Mouse (Mus musculus) midbrain, embryonic 14.5 days (tissue): ENCODE measurements around the gene Rapgef5. TPM values are rescaled to one million over a fixed set of nuclear protein-coding genes. Genes with fewer than 3 reads are reported as not detected.

ENCODE experiments used
- ATAC-seq: fragments of 200-750 bp; cut with Nextera tagmentation; 2 replicates; pipeline ENCODE4 v1.8.0; 2017; ENCODE audit warnings: moderate number of reproducible peaks, moderate library complexity; ENCODE audit not compliant: low FRiP score, low TSS enrichment
- DNase-seq: peaks from one replicate; pipeline ENCODE4 v3.0.0-alpha.2; 2015
- H3K27ac ChIP-seq: fragments of 300-500 bp; sonication (generic); replicated peaks from 2 replicates; pipeline ENCODE4 v1.5.1; 2014; ENCODE audit warnings: mild to moderate bottlenecking, low read depth, low read length, moderate library complexity
- H3K27me3 ChIP-seq: fragments of 300-500 bp; sonication (generic); 2 replicates; pipeline ENCODE4 v1.6.1; 2014; ENCODE audit warnings: low read length, control low read depth, mixed read lengths; ENCODE audit not compliant: control insufficient read depth, insufficient read depth
- H3K36me3 ChIP-seq: fragments of 300-500 bp; sonication (generic); 2 replicates; pipeline ENCODE4 v1.6.1; 2014; ENCODE audit warnings: low read length, control low read depth; ENCODE audit not compliant: control insufficient read depth, insufficient read depth
- H3K4me1 ChIP-seq: fragments of 300-500 bp; sonication (generic); 2 replicates; pipeline ENCODE4 v1.6.1; 2014; ENCODE audit warnings: mild to moderate bottlenecking, antibody characterized with exemption, low read length, control low read depth; ENCODE audit not compliant: control insufficient read depth, insufficient read depth
- H3K4me2 ChIP-seq: fragments of 300-500 bp; sonication (generic); 2 replicates; pipeline ENCODE4 v1.6.1; 2014; ENCODE audit warnings: mild to moderate bottlenecking, low read length, moderate library complexity
- H3K4me3 ChIP-seq: fragments of 300-500 bp; sonication (generic); replicated peaks from 2 replicates; pipeline ENCODE4 v1.5.1; 2014; ENCODE audit warnings: low read depth, low read length
- H3K9ac ChIP-seq: fragments of 300-500 bp; sonication (generic); replicated peaks from 2 replicates; pipeline ENCODE4 v1.6.1; 2014; ENCODE audit warnings: mild to moderate bottlenecking, low read length, moderate library complexity
- H3K9me3 ChIP-seq: fragments of 300-500 bp; sonication (generic); 2 replicates; pipeline ENCODE4 v1.6.1; 2016; ENCODE audit warnings: low read length, control low read depth, mixed read lengths; ENCODE audit not compliant: control insufficient read depth
- WGBS: fragments of 180-500 bp; shearing (Covaris S2); extraction: QIAGEN DNeasy Blood & Tissue Kit; methylation state at CpG from one replicate; pipeline ENCODE4 v1.1.7; 2014; 5-methylcytosine and 5-hydroxymethylcytosine counted together
- polyA plus RNA-seq: library from polyadenylated mRNA; unstranded; fragments of >200 nt; fragmentation: Nextera tagmentation; extraction: Ambion mirVana; gene quantifications from 2 replicates; pipeline ENCODE4 v1.2.1, GENCODE M21; 2014

Gene Rapgef5
- polyA plus RNA-seq, 1 experiment from 2014 or later: 50.8 TPM

- H3K4me2 ChIP-seq: no peak overlapping the region
- no peak overlapping the region for H3K9ac ChIP-seq
- no peak overlapping the region for H3K27ac ChIP-seq
- no peaks in the 10 kb centered on the region for H3K36me3 ChIP-seq
- ATAC-seq: no peak
- 87% methylated on average over 3 of the region's 3 CpGs for WGBS
- 0 out of 2 replicates have a peak, but pooled peaks cover 2% of the 10 kb centered on the region for H3K4me1 ChIP-seq
- H3K9me3 ChIP-seq: no peaks in the 10 kb centered on the region
- DNase-seq: no peak
- H3K27me3 ChIP-seq: no peaks in the 10 kb centered on the region
- H3K4me3 ChIP-seq: no peak overlapping the region
These were observed 162.6 kb downstream of the Rapgef5 start for GRCm38 (mm10) chr12:117678916-117679315.

- Histone ChIP-seq H3K27ac (no peak overlapping the region), H3K9ac (no peak overlapping the region), H3K36me3 (no peaks in the 10 kb centered on the region), H3K4me3 (no peak overlapping the region), H3K27me3 (no peaks in the 10 kb centered on the region), H3K4me2 (no peak overlapping the region), H3K4me1 (0 out of 2 replicates have a peak, but pooled peaks cover 8% of the 10 kb centered on the region), H3K9me3 (no peaks in the 10 kb centered on the region)
- ATAC-seq: no peak
- no peak for DNase-seq
- 85% methylated on average over 4 of the region's 4 CpGs for WGBS
These were observed 163.5 kb downstream of the Rapgef5 start for GRCm38 (mm10) chr12:117679795-117680194.

- Histone ChIP-seq H3K4me2 (no peak overlapping the region), H3K9me3 (no peaks in the 10 kb centered on the region), H3K9ac (no peak overlapping the region), H3K27ac (no peak overlapping the region), H3K4me3 (no peak overlapping the region), H3K27me3 (no peaks in the 10 kb centered on the region), H3K4me1 (peaks cover 15% of the 10 kb centered on the region; the same call in 1 of the 2 replicates), H3K36me3 (no peaks in the 10 kb centered on the region)
- DNase-seq: no peak
- no peak for ATAC-seq
- 85% methylated on average over 4 of the region's 4 CpGs for WGBS
These were observed 165.0 kb downstream of the Rapgef5 start for GRCm38 (mm10) chr12:117681273-117681672.

GRCm38 (mm10) chr12:117683377-117683776 lies 167.1 kb downstream of the Rapgef5 start:
- Histone ChIP-seq H3K9ac (no peak overlapping the region), H3K27me3 (no peaks in the 10 kb centered on the region), H3K4me2 (no peak overlapping the region), H3K4me3 (no peak overlapping the region), H3K4me1 (peaks cover 21% of the 10 kb centered on the region; the same call in 1 of the 2 replicates), H3K9me3 (no peaks in the 10 kb centered on the region), H3K27ac (no peak overlapping the region), H3K36me3 (no peaks in the 10 kb centered on the region)
- WGBS: 63% methylated on average over 2 of the region's 2 CpGs
- DNase-seq (no peak), ATAC-seq (no peak)

- Histone ChIP-seq H3K4me1 (peaks cover 21% of the 10 kb centered on the region; the same call in 1 of the 2 replicates), H3K4me2 (no peak overlapping the region), H3K9me3 (no peaks in the 10 kb centered on the region), H3K9ac (no peak overlapping the region), H3K36me3 (no peaks in the 10 kb centered on the region), H3K27me3 (no peaks in the 10 kb centered on the region), H3K4me3 (no peak overlapping the region), H3K27ac (no peak overlapping the region)
- ATAC-seq (no peak), DNase-seq (no peak)
- WGBS: 7% methylated on average over 3 of the region's 3 CpGs
These were observed 167.7 kb downstream of the Rapgef5 start for GRCm38 (mm10) chr12:117683984-117684383.

- no peaks in the 10 kb centered on the region for H3K9me3 ChIP-seq
- no peak overlapping the region for H3K9ac ChIP-seq
- no peaks in the 10 kb centered on the region for H3K27me3 ChIP-seq
- no peak overlapping the region for H3K4me2 ChIP-seq
- ATAC-seq (no peak), DNase-seq (no peak)
- H3K36me3 ChIP-seq: no peaks in the 10 kb centered on the region
- WGBS: 19% methylated on average over 3 of the region's 3 CpGs
- no peak overlapping the region for H3K4me3 ChIP-seq
- H3K4me1 ChIP-seq: peaks cover 21% of the 10 kb centered on the region; the same call in 1 of the 2 replicates
- H3K27ac ChIP-seq: no peak overlapping the region
These were observed 168.5 kb downstream of the Rapgef5 start for GRCm38 (mm10) chr12:117684788-117685187.

- Histone ChIP-seq H3K4me1 (peaks cover 23% of the 10 kb centered on the region), H3K36me3 (no peaks in the 10 kb centered on the region), H3K27me3 (no peaks in the 10 kb centered on the region), H3K27ac (no peak overlapping the region), H3K9ac (no peak overlapping the region), H3K9me3 (no peaks in the 10 kb centered on the region), H3K4me3 (no peak overlapping the region), H3K4me2 (no peak overlapping the region)
- no peak for ATAC-seq
- DNase-seq: no peak
These were observed 169.1 kb downstream of the Rapgef5 start for GRCm38 (mm10) chr12:117685336-117685735.

- no peak overlapping the region for H3K4me3 ChIP-seq
- peaks cover 36% of the 10 kb centered on the region for H3K4me1 ChIP-seq
- peak overlapping the region; percentile 33; the same call in 1 of the 2 replicates for H3K27ac ChIP-seq
- DNase-seq (peak; percentile 61), ATAC-seq (no peak)
- H3K9ac ChIP-seq: no peak overlapping the region; the same call in 1 of the 2 replicates
- no peak overlapping the region for H3K4me2 ChIP-seq
- WGBS: 24% methylated on average over 3 of the region's 3 CpGs
- H3K27me3 ChIP-seq: no peaks in the 10 kb centered on the region
- H3K9me3 ChIP-seq: no peaks in the 10 kb centered on the region
- H3K36me3 ChIP-seq: no peaks in the 10 kb centered on the region
These were observed 170.5 kb downstream of the Rapgef5 start for GRCm38 (mm10) chr12:117686732-117687131.

GRCm38 (mm10) chr12:117688655-117689548 lies 172.6 kb downstream of the Rapgef5 start:
- peak; percentile 86 for ATAC-seq
- H3K27ac ChIP-seq: peak overlapping the region; percentile 94
- H3K36me3 ChIP-seq: no peaks in the 10 kb centered on the region
- peak overlapping the region; percentile 52 for H3K4me3 ChIP-seq
- DNase-seq: peak; percentile 89
- WGBS: 3% methylated on average over 32 of the region's 32 CpGs
- no peaks in the 10 kb centered on the region for H3K9me3 ChIP-seq
- peak overlapping the region; percentile 76 for H3K9ac ChIP-seq
- no peaks in the 10 kb centered on the region for H3K27me3 ChIP-seq
- H3K4me2 ChIP-seq: peak overlapping the region; percentile 71
- peaks cover 50% of the 10 kb centered on the region for H3K4me1 ChIP-seq
